Mouse (Mus musculus) megakaryocyte, embryonic 14.5 days (primary cell): ENCODE measurements around the gene Acot5. TPM values are rescaled to one million over a fixed set of nuclear protein-coding genes. Genes with fewer than 3 reads are reported as not detected.
"Not testable (repeated sequence)": the region's sequence is repeated elsewhere in the genome, so short reads cannot be mapped to it uniquely, and the experiment has no call there.

Experiments
- H3K27me3 ChIP-seq: replicated peaks from 2 replicates; pipeline ENCODE3; 2012; ENCODE audit warnings: inconsistent platforms
- H3K36me3 ChIP-seq: replicated peaks from 2 replicates; pipeline ENCODE3; 2012; ENCODE audit warnings: low read length, inconsistent platforms, mixed read lengths
- H3K4me1 ChIP-seq: 2 replicates; pipeline ENCODE4 v1.6.1; 2012; ENCODE audit warnings: inconsistent platforms
- H3K4me3 ChIP-seq: replicated peaks from 2 replicates; pipeline ENCODE3; 2012; ENCODE audit warnings: moderate library complexity, mild to moderate bottlenecking, inconsistent platforms
- H3K9me3 ChIP-seq: 2 replicates; pipeline ENCODE4 v1.6.1; 2012; ENCODE audit warnings: inconsistent platforms
- FLI1 ChIP-seq: IDR thresholded peaks from 2 replicates; pipeline ENCODE4 v1.6.1; 2012; ENCODE audit warnings: low read length, inconsistent platforms, mixed read lengths
- GATA1 ChIP-seq: IDR thresholded peaks from 3 replicates; pipeline ENCODE4 v1.6.1; 2012; ENCODE audit warnings: mixed read lengths, low read length, inconsistent platforms, borderline replicate concordance
- polyA plus RNA-seq: library from polyadenylated mRNA; stranded (reverse); fragments of >175 nt; gene quantifications from 2 replicates; pipeline ENCODE4 v1.2.3, GENCODE M21; 2012; ENCODE audit warnings: low replicate concordance; ENCODE audit not compliant: insufficient read depth

Gene Acot5
- polyA plus RNA-seq = not detected in 2 replicates

- Histone ChIP-seq H3K4me3 (peak within 1 kb of the TSS; percentile 88), H3K4me1 (peaks cover 13% of the 10 kb centered on the region), H3K9me3 (no peaks in the 10 kb centered on the region), H3K36me3 (no peaks in the 10 kb centered on the region), H3K27me3 (peaks cover 53% of the 10 kb centered on the region)
- TF ChIP-seq FLI1 = no peak
These were observed at the start of gene Acot5 for GRCm38 (mm10) chr12:84068986-84069385. Gene Acot5, plus strand, starts transcription at chr12:84069325.

GRCm38 (mm10) chr12:84020528-84020927 is 48.6 kb upstream of the Acot5 start:
- not testable (repeated sequence) for H3K9me3 ChIP-seq, H3K4me3 ChIP-seq, H3K4me1 ChIP-seq, H3K36me3 ChIP-seq
- peaks cover 17% of the 10 kb centered on the region for H3K27me3 ChIP-seq

GRCm38 (mm10) chr12:84022266-84022665 is 46.9 kb upstream of the Acot5 start:
- H3K27me3 ChIP-seq = peaks cover 17% of the 10 kb centered on the region
- not testable (repeated sequence) for H3K4me3 ChIP-seq, H3K9me3 ChIP-seq, H3K36me3 ChIP-seq, H3K4me1 ChIP-seq

GRCm38 (mm10) chr12:84023052-84023745 is 45.9 kb upstream of the Acot5 start:
- Histone ChIP-seq H3K27me3 (peaks cover 17% of the 10 kb centered on the region), H3K9me3 (peaks cover 12% of the 10 kb centered on the region), H3K4me1 (0 out of 2 replicates have a peak, but pooled peaks cover 2% of the 10 kb centered on the region), H3K4me3 (no peak overlapping the region), H3K36me3 (no peaks in the 10 kb centered on the region)
- TF ChIP-seq FLI1 = no peak
- no peak for TF ChIP-seq GATA1

- Histone ChIP-seq H3K9me3 (peaks cover 23% of the 10 kb centered on the region), H3K4me3 (no peak overlapping the region), H3K4me1 (0 out of 2 replicates have a peak, but pooled peaks cover 2% of the 10 kb centered on the region), H3K36me3 (no peaks in the 10 kb centered on the region), H3K27me3 (peaks cover 6% of the 10 kb centered on the region)
- no peak for TF ChIP-seq FLI1
- no peak for TF ChIP-seq GATA1
These were observed 43.2 kb upstream of the Acot5 start for GRCm38 (mm10) chr12:84025888-84026287.

- H3K9me3 ChIP-seq = peaks cover 23% of the 10 kb centered on the region
- H3K36me3 ChIP-seq = not testable (repeated sequence)
These were observed 40.8 kb upstream of the Acot5 start for GRCm38 (mm10) chr12:84028328-84028727.

GRCm38 (mm10) chr12:84029043-84029442 is 40.1 kb upstream of the Acot5 start:
- H3K4me3 ChIP-seq, H3K4me1 ChIP-seq, H3K36me3 ChIP-seq, H3K27me3 ChIP-seq: not testable (repeated sequence)
- peaks cover 23% of the 10 kb centered on the region for H3K9me3 ChIP-seq

More at GRCm38 (mm10) chr12:84028328-84028727, 40.8 kb upstream of the Acot5 start:
- not testable (repeated sequence) for H3K4me3 ChIP-seq, H3K4me1 ChIP-seq, H3K27me3 ChIP-seq

GRCm38 (mm10) chr12:84030659-84031332 is 38.3 kb upstream of the Acot5 start:
- H3K4me3 ChIP-seq = no peak overlapping the region
- TF ChIP-seq FLI1 = no peak

GRCm38 (mm10) chr12:84032854-84033253 is 36.3 kb upstream of the Acot5 start:
- TF ChIP-seq FLI1 (no peak), GATA1 (no peak)
- Histone ChIP-seq H3K36me3 (no peaks in the 10 kb centered on the region), H3K27me3 (peaks cover 7% of the 10 kb centered on the region), H3K4me1 (peaks cover 9% of the 10 kb centered on the region), H3K9me3 (peaks cover 20% of the 10 kb centered on the region), H3K4me3 (no peak overlapping the region)

More at GRCm38 (mm10) chr12:84030659-84031332, 38.3 kb upstream of the Acot5 start:
- Histone ChIP-seq H3K36me3 (no peaks in the 10 kb centered on the region), H3K4me1 (peaks cover 9% of the 10 kb centered on the region), H3K27me3 (peaks cover 3% of the 10 kb centered on the region), H3K9me3 (peaks cover 23% of the 10 kb centered on the region)

GRCm38 (mm10) chr12:84033302-84033701 is 35.8 kb upstream of the Acot5 start:
- not testable (repeated sequence) for H3K4me3 ChIP-seq, H3K36me3 ChIP-seq, H3K4me1 ChIP-seq
- H3K27me3 ChIP-seq = peaks cover 11% of the 10 kb centered on the region
- H3K9me3 ChIP-seq = peaks cover 20% of the 10 kb centered on the region

- TF ChIP-seq FLI1 = no peak
- TF ChIP-seq GATA1 = no peak
These were observed 35.0 kb upstream of the Acot5 start for GRCm38 (mm10) chr12:84034108-84034507.

GRCm38 (mm10) chr12:84038241-84038640 is 30.9 kb upstream of the Acot5 start, which contains the start of gene Acot4:
Gene Acot4, plus strand, starts transcription at chr12:84038379.
- not testable (repeated sequence) for H3K4me1 ChIP-seq, H3K36me3 ChIP-seq
- peak within 1 kb of the TSS; percentile 76 for H3K4me3 ChIP-seq
- H3K9me3 ChIP-seq = peaks cover 34% of the 10 kb centered on the region
- peaks cover 26% of the 10 kb centered on the region for H3K27me3 ChIP-seq

More at GRCm38 (mm10) chr12:84034108-84034507, 35.0 kb upstream of the Acot5 start:
- Histone ChIP-seq H3K27me3 (peaks cover 15% of the 10 kb centered on the region), H3K4me3 (no peak overlapping the region), H3K4me1 (peaks cover 9% of the 10 kb centered on the region), H3K36me3 (no peaks in the 10 kb centered on the region), H3K9me3 (peaks cover 20% of the 10 kb centered on the region)

GRCm38 (mm10) chr12:84038691-84039111 is 30.4 kb upstream of the Acot5 start, which contains the start of gene Gm49366:
Gene Gm49366, plus strand, starts transcription at chr12:84038935.
- not testable (repeated sequence) for H3K4me1 ChIP-seq, H3K36me3 ChIP-seq
- H3K4me3 ChIP-seq = peak within 1 kb of the TSS; percentile 76
- H3K27me3 ChIP-seq = peaks cover 29% of the 10 kb centered on the region
- peaks cover 34% of the 10 kb centered on the region for H3K9me3 ChIP-seq
